Mouse (Mus musculus) embryonic fibroblast, embryonic 13.5 days (primary cell): ENCODE results near the gene Syncrip.

Experiments
- CTCF ChIP-seq: IDR thresholded peaks from 2 replicates; pipeline ENCODE4 v1.5.1; 2011; ENCODE audit warnings: mild to moderate bottlenecking, control low read depth, low read length, moderate library complexity, borderline replicate concordance; ENCODE audit not compliant: insufficient read depth
- POLR2A ChIP-seq: IDR thresholded peaks from 2 replicates; pipeline ENCODE4 v1.6.1; 2011; ENCODE audit warnings: low read depth, mild to moderate bottlenecking, control low read depth, low read length, moderate library complexity

DNA sequence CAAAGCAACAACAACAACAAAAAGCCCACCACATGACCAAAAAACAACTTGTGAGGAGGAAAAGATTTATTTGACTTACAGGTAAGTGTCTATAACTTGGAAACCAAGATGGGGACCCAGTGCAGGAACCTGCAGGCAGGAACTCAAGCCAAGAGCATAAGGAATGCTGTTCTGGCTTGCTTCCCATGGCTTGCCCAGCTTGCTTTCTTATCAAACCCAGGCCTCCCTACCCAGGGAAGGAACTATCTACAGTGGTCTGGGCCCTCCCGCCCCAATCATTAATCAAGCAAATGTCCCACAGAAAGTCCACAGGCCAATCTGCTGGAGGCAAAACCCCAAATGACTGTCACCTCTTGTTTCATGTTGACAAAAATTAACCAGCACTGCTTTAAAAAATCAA is 10.1 kb upstream of the Syncrip start:
- TF ChIP-seq POLR2A (no peak), CTCF (no peak)
